Mouse (Mus musculus): ENCODE data around the gene Olfr1028.

Olfr1028 gene

GRCm38 (mm10) chr2:85950137-85950536, at the start of gene Olfr1028:
Gene Olfr1028 (plus strand): TSS chr2:85950437.
- DNase-seq (ENCODE audit: low read depth), result no peak

- no peak for DNase-seq (ENCODE audit: low read depth)
These were observed 45.3 kb upstream of the Olfr1028 start, which contains the start of gene Olfr1024 for GRCm38 (mm10) chr2:85904952-85905351. Gene Olfr1024 (minus strand): TSS chr2:85905052.

- no peak for DNase-seq (ENCODE audit: low read depth)
These were observed 37.0 kb upstream of the Olfr1028 start for GRCm38 (mm10) chr2:85913197-85913596.

GRCm38 (mm10) chr2:85914893-85915292, 35.3 kb upstream of the Olfr1028 start, which contains the start of gene Olfr1025-ps1:
Gene Olfr1025-ps1 (plus strand): TSS chr2:85915193.
- DNase-seq (ENCODE audit: low read depth), result no peak

GRCm38 (mm10) chr2:85921258-85921657, 29.0 kb upstream of the Olfr1028 start, which contains the start of gene Olfr1026:
Gene Olfr1026 (plus strand): TSS chr2:85921558.
- no peak for DNase-seq (ENCODE audit: low read depth)

- no peak for DNase-seq (ENCODE audit: low read depth)
These were observed 23.4 kb downstream of the Olfr1028 start, which contains the start of gene Olfr1029 for GRCm38 (mm10) chr2:85973595-85973994. Gene Olfr1029 (plus strand): TSS chr2:85973895.

- DNase-seq (ENCODE audit: low read depth), result no peak
These were observed 28.7 kb downstream of the Olfr1028 start, which contains the start of gene Olfr1030 for GRCm38 (mm10) chr2:85978976-85979375. Gene Olfr1030 (plus strand): TSS chr2:85979276.

GRCm38 (mm10) chr2:85990004-85990403, 39.8 kb downstream of the Olfr1028 start, which contains the start of gene Olfr1031:
Gene Olfr1031 (plus strand): TSS chr2:85990304.
- DNase-seq (ENCODE audit: low read depth), result no peak
